Mouse (Mus musculus): ENCODE measurements at regions not wholly inside any gene's neighbourhood (a gene's known extent, or its start where the extent isn't known, plus 50 kb on each side); places are given as distances from the start of the nearest gene placed in this dataset.

- H3K4me3 ChIP-seq = no peak overlapping the region
- WGBS = 31% methylated on average over 2 of the region's 2 CpGs
- no peaks in the 10 kb centered on the region for H3K36me3 ChIP-seq
- no peaks in the 10 kb centered on the region for H3K4me1 ChIP-seq (replicated peaks)
- H3K27me3 ChIP-seq = peaks cover 48% of the 10 kb centered on the region
- no peak overlapping the region for H3K9ac ChIP-seq
- H3K27ac ChIP-seq (replicated peaks) = no peak overlapping the region
- no peak for ATAC-seq (ENCODE audit: low read depth)
- H3K4me2 ChIP-seq = no peak overlapping the region
- no peaks in the 10 kb centered on the region for H3K9me3 ChIP-seq
Measured at GRCm38 (mm10) chrX:167088438-167088837, 120.7 kb downstream of the Tmsb4x start.

- no peak overlapping the region for H3K4me2 ChIP-seq
- no peak for ATAC-seq (ENCODE audit: low read depth)
- H3K27me3 ChIP-seq = peaks cover 46% of the 10 kb centered on the region
- H3K4me3 ChIP-seq = no peak overlapping the region
- H3K9ac ChIP-seq = no peak overlapping the region
- no peaks in the 10 kb centered on the region for H3K4me1 ChIP-seq (replicated peaks)
- H3K36me3 ChIP-seq = no peaks in the 10 kb centered on the region
- no peak overlapping the region for H3K27ac ChIP-seq (replicated peaks)
- 47% methylated on average over 3 of the region's 3 CpGs for WGBS
- no peaks in the 10 kb centered on the region for H3K9me3 ChIP-seq
Measured at GRCm38 (mm10) chrX:167080821-167081220, 128.3 kb downstream of the Tmsb4x start.

GRCm38 (mm10) chrX:167069075-167069474 is 140.0 kb downstream of the Tmsb4x start:
- Histone ChIP-seq H3K4me2 (no peak overlapping the region), H3K9ac (no peak overlapping the region), H3K27ac (replicated peaks) (no peak overlapping the region), H3K9me3 (no peaks in the 10 kb centered on the region), H3K36me3 (no peaks in the 10 kb centered on the region), H3K4me3 (no peak overlapping the region), H3K4me1 (replicated peaks) (no peaks in the 10 kb centered on the region), H3K27me3 (peaks cover 67% of the 10 kb centered on the region)
- WGBS = 62% methylated on average over 2 of the region's 2 CpGs
- ATAC-seq (ENCODE audit: low read depth) = no peak

- Histone ChIP-seq H3K27ac (replicated peaks) (no peak overlapping the region), H3K4me2 (no peak overlapping the region), H3K4me3 (no peak overlapping the region), H3K9me3 (no peaks in the 10 kb centered on the region), H3K4me1 (replicated peaks) (no peaks in the 10 kb centered on the region), H3K36me3 (no peaks in the 10 kb centered on the region), H3K27me3 (peaks cover 66% of the 10 kb centered on the region), H3K9ac (no peak overlapping the region)
- WGBS = 66% methylated on average over 3 of the region's 3 CpGs
- no peak for ATAC-seq (ENCODE audit: low read depth)
Measured at GRCm38 (mm10) chrX:167067918-167068317, 141.2 kb downstream of the Tmsb4x start.

GRCm38 (mm10) chrX:167063881-167064280 is 145.2 kb downstream of the Tmsb4x start:
- Histone ChIP-seq H3K36me3 (no peaks in the 10 kb centered on the region), H3K27ac (replicated peaks) (no peak overlapping the region), H3K9me3 (no peaks in the 10 kb centered on the region), H3K4me3 (no peak overlapping the region), H3K9ac (no peak overlapping the region), H3K27me3 (peaks cover 49% of the 10 kb centered on the region), H3K4me1 (replicated peaks) (no peaks in the 10 kb centered on the region), H3K4me2 (no peak overlapping the region)
- WGBS = 61% methylated on average over 4 of the region's 4 CpGs
- ATAC-seq (ENCODE audit: low read depth) = no peak

GRCm38 (mm10) chrX:167052456-167052855 is 156.7 kb downstream of the Tmsb4x start:
- H3K9ac ChIP-seq = no peak overlapping the region
- ATAC-seq (ENCODE audit: low read depth) = no peak
- H3K4me2 ChIP-seq = no peak overlapping the region
- peaks cover 50% of the 10 kb centered on the region for H3K27me3 ChIP-seq
- H3K4me3 ChIP-seq = no peak overlapping the region
- no peaks in the 10 kb centered on the region for H3K36me3 ChIP-seq
- H3K27ac ChIP-seq (replicated peaks) = no peak overlapping the region
- H3K9me3 ChIP-seq = no peaks in the 10 kb centered on the region
- H3K4me1 ChIP-seq (replicated peaks) = no peaks in the 10 kb centered on the region
- 66% methylated on average over 10 of the region's 10 CpGs for WGBS

GRCm38 (mm10) chrX:167050066-167050465 is 159.0 kb downstream of the Tmsb4x start:
- no peaks in the 10 kb centered on the region for H3K36me3 ChIP-seq
- H3K9me3 ChIP-seq = no peaks in the 10 kb centered on the region
- no peak overlapping the region for H3K4me2 ChIP-seq
- ATAC-seq (ENCODE audit: low read depth) = no peak
- H3K4me3 ChIP-seq = no peak overlapping the region
- no peak overlapping the region for H3K27ac ChIP-seq (replicated peaks)
- no peaks in the 10 kb centered on the region for H3K4me1 ChIP-seq (replicated peaks)
- no peak overlapping the region for H3K9ac ChIP-seq
- 67% methylated on average over 4 of the region's 4 CpGs for WGBS
- peaks cover 42% of the 10 kb centered on the region for H3K27me3 ChIP-seq

GRCm38 (mm10) chrX:167049191-167049968 is 159.7 kb downstream of the Tmsb4x start:
- no peaks in the 10 kb centered on the region for H3K4me1 ChIP-seq (replicated peaks)
- 72% methylated on average over 5 of the region's 5 CpGs for WGBS
- no peak overlapping the region for H3K4me3 ChIP-seq
- no peak overlapping the region for H3K27ac ChIP-seq (replicated peaks)
- no peaks in the 10 kb centered on the region for H3K9me3 ChIP-seq
- H3K36me3 ChIP-seq = no peaks in the 10 kb centered on the region
- H3K9ac ChIP-seq = no peak overlapping the region
- H3K4me2 ChIP-seq = no peak overlapping the region
- H3K27me3 ChIP-seq = peaks cover 42% of the 10 kb centered on the region
- no peak for ATAC-seq (ENCODE audit: low read depth)

GRCm38 (mm10) chrX:167037971-167038370 is 171.1 kb downstream of the Tmsb4x start:
- H3K27ac ChIP-seq (replicated peaks) = no peak overlapping the region
- no peaks in the 10 kb centered on the region for H3K4me1 ChIP-seq (replicated peaks)
- no peak overlapping the region for H3K4me2 ChIP-seq
- no peaks in the 10 kb centered on the region for H3K9me3 ChIP-seq
- ATAC-seq (ENCODE audit: low read depth) = no peak
- H3K4me3 ChIP-seq = no peak overlapping the region
- peaks cover 42% of the 10 kb centered on the region for H3K27me3 ChIP-seq
- no peaks in the 10 kb centered on the region for H3K36me3 ChIP-seq
- no peak overlapping the region for H3K9ac ChIP-seq

GRCm38 (mm10) chrX:167036355-167036754 is 172.8 kb downstream of the Tmsb4x start:
- Histone ChIP-seq H3K27ac (replicated peaks) (no peak overlapping the region), H3K4me2 (no peak overlapping the region), H3K9ac (no peak overlapping the region), H3K4me1 (replicated peaks) (no peaks in the 10 kb centered on the region), H3K27me3 (peaks cover 56% of the 10 kb centered on the region), H3K4me3 (no peak overlapping the region), H3K9me3 (no peaks in the 10 kb centered on the region), H3K36me3 (no peaks in the 10 kb centered on the region)
- 74% methylated on average over 1 of the region's 1 CpGs for WGBS
- no peak for ATAC-seq (ENCODE audit: low read depth)

- no peak overlapping the region for H3K9ac ChIP-seq
- no peak overlapping the region for H3K4me3 ChIP-seq
- no peaks in the 10 kb centered on the region for H3K4me1 ChIP-seq (replicated peaks)
- peaks cover 54% of the 10 kb centered on the region for H3K27me3 ChIP-seq
- no peaks in the 10 kb centered on the region for H3K9me3 ChIP-seq
- H3K4me2 ChIP-seq = no peak overlapping the region
- no peaks in the 10 kb centered on the region for H3K36me3 ChIP-seq
- H3K27ac ChIP-seq (replicated peaks) = no peak overlapping the region
- ATAC-seq (ENCODE audit: low read depth) = no peak
Measured at GRCm38 (mm10) chrX:167035639-167036038, 173.5 kb downstream of the Tmsb4x start.

GRCm38 (mm10) chrX:167033091-167033490 is 176.0 kb downstream of the Tmsb4x start:
- Histone ChIP-seq H3K36me3 (no peaks in the 10 kb centered on the region), H3K27me3 (peaks cover 43% of the 10 kb centered on the region), H3K4me3 (no peak overlapping the region), H3K4me1 (replicated peaks) (no peaks in the 10 kb centered on the region), H3K27ac (replicated peaks) (no peak overlapping the region), H3K9me3 (no peaks in the 10 kb centered on the region), H3K4me2 (no peak overlapping the region), H3K9ac (no peak overlapping the region)
- 81% methylated on average over 2 of the region's 2 CpGs for WGBS
- ATAC-seq (ENCODE audit: low read depth) = no peak

- WGBS = 64% methylated on average over 2 of the region's 3 CpGs
- H3K4me2 ChIP-seq = no peak overlapping the region
- no peak for ATAC-seq (ENCODE audit: low read depth)
- H3K4me1 ChIP-seq (replicated peaks) = no peaks in the 10 kb centered on the region
- H3K27ac ChIP-seq (replicated peaks) = no peak overlapping the region
- peaks cover 44% of the 10 kb centered on the region for H3K27me3 ChIP-seq
- no peaks in the 10 kb centered on the region for H3K9me3 ChIP-seq
- no peak overlapping the region for H3K9ac ChIP-seq
- H3K36me3 ChIP-seq = no peaks in the 10 kb centered on the region
- no peak overlapping the region for H3K4me3 ChIP-seq
Measured at GRCm38 (mm10) chrX:167032586-167032985, 176.5 kb downstream of the Tmsb4x start.
